12 mouse cellular contexts compared by ENCODE assay signal in genomic region chr14:58678126-58678656, GRCm38 (mm10).
DNase-seq lines count a peak whose midpoint lies in the region; ATAC-seq lines count a peak whose summit lies in the region.
"Had no signal": no experiment of that assay in that cellular context is flagged by ENCODE, and none has a peak within 500 bp of the region (broad histone marks: within the 10 kb centered on the region; RNA-seq: fewer than 3 reads in every experiment).

No protein-coding gene starts in this region.

- H3K9ac ChIP-seq in heart, embryonic 12.5 days: no peak overlapping the region
- H3K9ac ChIP-seq in lung, embryonic 16.5 days (ENCODE audit: low read length): no peak overlapping the region
- no peak overlapping the region for H3K9ac ChIP-seq in embryonic facial prominence, embryonic 11.5 days (replicated peaks; ENCODE audit: low read length)
- H3K9ac ChIP-seq: heart, embryonic 15.5 days; stomach, embryonic 15.5 days had no signal

- intact Hi-C loops in left cerebral cortex, postnatal 10 days (cut with DNase I): no loop called here

- no peak for DNase-seq in heart, adult 18-20 months
- DNase-seq in lung, postnatal 4 days: no peak
- peak; percentile 63 for DNase-seq in embryonic facial prominence, embryonic 11.5 days (ENCODE audit: low spot score)
- peak; percentile 64 for DNase-seq in fibroblast of lung, adult 2 months (ENCODE audit: low read depth)
- no peak for DNase-seq in left cerebral cortex, postnatal 10 days (ENCODE audit: extremely low spot score in 1 of 2, low spot score in 2 of 2)
- DNase-seq: adrenal gland, postnatal 25 days; right cerebral cortex, adult 18-20 months had no signal

- peak overlapping the region; percentile 38 for H3K4me2 ChIP-seq in heart, embryonic 12.5 days
- peak overlapping the region; percentile 15; the same call in 1 of the 2 replicates for H3K4me2 ChIP-seq in lung, embryonic 16.5 days (ENCODE audit: low read depth, low read length)
- no peak overlapping the region for H3K4me2 ChIP-seq in embryonic facial prominence, embryonic 11.5 days (ENCODE audit: low read depth, low read length)
- H3K4me2 ChIP-seq: heart, embryonic 15.5 days; stomach, embryonic 15.5 days had no signal

- 51% methylated on average over 11 of the region's 11 CpGs for WGBS in heart, embryonic 12.5 days
- WGBS in lung, embryonic 16.5 days: 21% methylated on average over 11 of the region's 11 CpGs
- 42% methylated on average over 11 of the region's 11 CpGs for WGBS in embryonic facial prominence, embryonic 11.5 days

- H3K4me1 ChIP-seq in heart, embryonic 12.5 days (replicated peaks): peaks cover 19% of the 10 kb centered on the region; the same call in 1 of the 2 replicates
- peaks cover 4% of the 10 kb centered on the region; the same call in 1 of the 2 replicates for H3K4me1 ChIP-seq in lung, embryonic 16.5 days (replicated peaks; ENCODE audit: control insufficient read depth, insufficient read depth, low read length)
- H3K4me1 ChIP-seq in embryonic facial prominence, embryonic 11.5 days (ENCODE audit: control insufficient read depth, insufficient read depth, low read length): no peaks in the 10 kb centered on the region
- H3K4me1 ChIP-seq: stomach, embryonic 15.5 days had no signal

- H3K27me3 ChIP-seq in heart, embryonic 12.5 days (replicated peaks): no peaks in the 10 kb centered on the region
- no peaks in the 10 kb centered on the region for H3K27me3 ChIP-seq in lung, embryonic 16.5 days (ENCODE audit: control insufficient read depth, insufficient read depth, low read depth, low read length)
- H3K27me3 ChIP-seq in embryonic facial prominence, embryonic 11.5 days (ENCODE audit: control insufficient read depth, insufficient read depth, low read length): no peaks in the 10 kb centered on the region
- H3K27me3 ChIP-seq: heart, embryonic 15.5 days; stomach, embryonic 15.5 days had no signal

- ATAC-seq in heart, embryonic 12.5 days (ENCODE audit: insufficient number of reproducible peaks, low FRiP score): no peak
- no peak for ATAC-seq in lung, embryonic 16.5 days (ENCODE audit: low read depth)
- no peak for ATAC-seq in embryonic facial prominence, embryonic 11.5 days (replicated peaks; ENCODE audit: insufficient number of reproducible peaks, low FRiP score, low TSS enrichment, low read depth)

- H3K27ac ChIP-seq in heart, embryonic 12.5 days (ENCODE audit: poor library complexity, severe bottlenecking): no peak overlapping the region
- no peak overlapping the region for H3K27ac ChIP-seq in lung, embryonic 16.5 days (ENCODE audit: low read length)
- H3K27ac ChIP-seq in embryonic facial prominence, embryonic 11.5 days (replicated peaks; ENCODE audit: low read depth, low read length): no peak overlapping the region
- H3K27ac ChIP-seq: heart, embryonic 15.5 days; stomach, embryonic 15.5 days had no signal

- H3K36me3 ChIP-seq in heart, embryonic 12.5 days: no peaks in the 10 kb centered on the region
- no peaks in the 10 kb centered on the region for H3K36me3 ChIP-seq in lung, embryonic 16.5 days (ENCODE audit: control insufficient read depth, insufficient read depth, low read length)
- no peaks in the 10 kb centered on the region for H3K36me3 ChIP-seq in embryonic facial prominence, embryonic 11.5 days (replicated peaks; ENCODE audit: control insufficient read depth, insufficient read depth, low read depth, low read length)
- H3K36me3 ChIP-seq: G1E; heart, embryonic 15.5 days; stomach, embryonic 15.5 days had no signal

- H3K9me3 ChIP-seq in heart, embryonic 12.5 days (replicated peaks): no peaks in the 10 kb centered on the region
- no peaks in the 10 kb centered on the region for H3K9me3 ChIP-seq in lung, embryonic 16.5 days (ENCODE audit: control insufficient read depth, low read length)
- no peaks in the 10 kb centered on the region for H3K9me3 ChIP-seq in embryonic facial prominence, embryonic 11.5 days (replicated peaks; ENCODE audit: control insufficient read depth, low read length)
- H3K9me3 ChIP-seq: heart, embryonic 15.5 days; stomach, embryonic 15.5 days had no signal

- H3K4me3 ChIP-seq in heart, embryonic 12.5 days: no peak overlapping the region
- H3K4me3 ChIP-seq in lung, embryonic 16.5 days (ENCODE audit: low read length): no peak overlapping the region
- H3K4me3 ChIP-seq in embryonic facial prominence, embryonic 11.5 days (ENCODE audit: low read depth, low read length): no peak overlapping the region
- H3K4me3 ChIP-seq: heart, embryonic 15.5 days; stomach, embryonic 15.5 days had no signal

Comparison
In these comparisons a context has a peak if more than half of its experiments do, and no peak if none do; other contexts are left out.
1. DNase-seq: peak in embryonic facial prominence, embryonic 11.5 days (single experiment) and fibroblast of lung, adult 2 months (single experiment); none in heart, adult 18-20 months (0 of 2), lung, postnatal 4 days (0 of 2) and left cerebral cortex, postnatal 10 days (0 of 2).